Mouse (Mus musculus): ENCODE measurements around the gene Psen2.
A peak's percentile ranks its signal among the peaks of the same experiment; 100 is the strongest.

The Psen2 gene

DNA sequence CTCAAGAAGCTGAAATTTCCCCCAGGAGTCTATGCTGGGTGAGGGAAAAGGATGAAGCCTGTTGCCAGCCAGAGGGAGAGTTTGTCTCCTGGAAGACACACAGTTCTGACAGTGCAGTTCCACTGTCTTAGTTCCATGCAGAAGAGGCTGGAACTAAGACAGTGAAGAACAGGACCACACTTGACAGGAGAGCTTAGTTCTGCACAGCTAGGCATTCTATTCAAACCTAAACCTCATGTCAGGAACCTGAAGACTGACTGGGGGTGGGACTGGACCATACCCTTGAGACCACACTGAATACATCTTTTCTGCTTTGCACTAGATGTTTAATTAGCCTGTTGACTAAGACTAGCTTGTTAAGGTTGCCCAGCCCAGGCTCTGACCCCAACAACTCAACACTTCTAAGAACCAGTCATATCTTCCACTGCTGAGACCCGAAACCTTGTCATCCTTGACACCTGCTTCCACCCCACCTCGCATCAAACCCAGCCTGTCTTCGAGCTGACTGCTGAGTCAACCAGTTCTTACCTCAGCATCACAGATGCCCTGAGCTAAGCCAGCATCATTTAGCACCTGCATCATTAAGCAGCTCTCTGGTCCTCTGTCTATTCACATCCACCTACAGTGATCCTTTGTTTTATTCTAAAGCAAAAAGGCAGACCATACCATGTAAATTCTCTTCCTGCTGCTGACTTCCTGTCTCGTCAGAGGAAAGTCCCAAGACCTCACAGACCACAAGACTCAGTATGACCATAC is 64.1 kb downstream of the Psen2 start, which contains the start of gene Coq8a:
Gene Coq8a (minus strand): TSS at position 644 of the 756 bp plus-strand sequence.
- DNase-seq (ENCODE audit: low read depth, low spot score), result peak; percentile 75

DNA sequence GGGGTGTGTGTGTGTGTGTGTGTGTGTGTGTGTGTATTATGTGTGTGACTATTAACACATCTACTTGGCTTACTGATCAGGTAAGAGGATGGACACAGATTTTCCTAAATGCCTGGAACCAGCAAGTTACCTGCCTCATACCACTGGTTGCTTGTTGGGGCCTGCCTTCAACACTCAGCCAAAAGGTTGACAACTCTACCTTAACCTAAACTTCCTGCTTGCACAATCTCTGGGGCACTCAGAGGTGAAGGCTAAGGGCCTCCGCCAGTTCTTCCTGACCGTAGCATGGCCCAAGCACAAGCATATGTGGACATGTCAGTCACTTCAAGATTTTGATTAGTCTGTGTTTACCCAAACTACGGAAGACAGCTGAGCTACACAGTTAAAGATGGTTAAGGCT is 65.3 kb downstream of the Psen2 start:
- no peak for DNase-seq (ENCODE audit: low read depth, low spot score)

DNA sequence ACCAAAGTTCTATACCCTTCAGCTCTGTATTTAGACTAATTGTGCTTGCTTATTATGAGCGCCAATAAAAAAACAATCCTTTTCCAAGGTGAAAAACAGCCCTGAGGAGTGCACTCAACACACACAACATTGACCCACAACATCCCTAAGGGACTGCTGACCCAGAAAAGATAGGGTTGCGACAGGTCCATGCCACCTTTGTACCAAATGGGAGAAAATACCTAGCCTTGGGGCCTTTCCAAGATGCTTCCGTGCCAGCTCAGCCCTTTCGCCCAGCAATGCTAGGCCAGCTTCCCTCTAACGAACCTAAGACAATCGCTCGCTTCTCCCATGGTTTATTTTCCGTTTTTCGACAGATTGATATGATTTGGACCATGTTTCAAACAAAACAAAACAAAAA is 66.7 kb downstream of the Psen2 start:
- DNase-seq (ENCODE audit: low read depth, low spot score), result no peak

GRCm38 (mm10) chr1:180195703-180196381 is 67.4 kb downstream of the Psen2 start:
- peak; percentile 99 for DNase-seq (ENCODE audit: low read depth, low spot score)

DNA sequence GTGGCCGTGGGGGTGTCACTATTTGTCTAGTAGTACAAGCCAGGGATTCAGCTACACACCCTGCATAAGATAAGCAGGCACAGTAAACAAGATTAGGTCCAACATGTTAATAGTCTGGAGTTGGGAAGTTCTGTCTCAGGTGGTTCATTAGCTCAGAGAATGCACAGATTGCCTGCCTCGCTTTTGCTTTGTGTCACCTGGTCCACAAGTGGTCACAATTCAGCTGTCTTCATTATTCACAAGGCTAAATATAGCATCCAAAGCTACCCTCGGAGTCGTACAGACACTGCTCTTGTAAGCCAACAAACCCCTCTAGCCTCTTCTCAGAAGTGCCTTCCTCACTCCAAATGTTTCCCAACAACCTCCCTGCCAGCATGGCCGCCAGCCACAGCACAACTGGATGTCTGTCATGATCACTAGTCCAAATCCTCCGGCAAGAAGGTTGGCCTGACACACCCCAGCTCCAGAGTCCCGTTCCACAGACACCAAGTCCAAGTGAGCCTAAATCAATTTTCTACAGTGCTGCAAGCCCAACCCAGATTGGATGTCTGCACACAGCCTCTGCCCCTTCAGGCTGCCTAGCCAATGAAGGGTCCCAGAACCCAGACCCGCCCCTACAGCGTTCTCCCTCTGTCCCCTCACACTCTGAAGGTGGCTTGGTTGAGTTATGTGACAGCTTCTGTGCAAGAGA is 68.3 kb downstream of the Psen2 start:
- peak; percentile 45 for DNase-seq (ENCODE audit: low read depth, low spot score)

- DNase-seq (ENCODE audit: low read depth, low spot score), result no peak
Measured at GRCm38 (mm10) chr1:180194048-180194447, 69.2 kb downstream of the Psen2 start.

GRCm38 (mm10) chr1:180193391-180193935 is 69.8 kb downstream of the Psen2 start:
- DNase-seq (ENCODE audit: low read depth, low spot score), result no peak

- no peak for DNase-seq (ENCODE audit: low read depth, low spot score)
Measured at GRCm38 (mm10) chr1:180192866-180193265, 70.4 kb downstream of the Psen2 start.

GRCm38 (mm10) chr1:180191651-180192220 is 71.5 kb downstream of the Psen2 start:
- no peak for DNase-seq (ENCODE audit: low read depth, low spot score)

DNA sequence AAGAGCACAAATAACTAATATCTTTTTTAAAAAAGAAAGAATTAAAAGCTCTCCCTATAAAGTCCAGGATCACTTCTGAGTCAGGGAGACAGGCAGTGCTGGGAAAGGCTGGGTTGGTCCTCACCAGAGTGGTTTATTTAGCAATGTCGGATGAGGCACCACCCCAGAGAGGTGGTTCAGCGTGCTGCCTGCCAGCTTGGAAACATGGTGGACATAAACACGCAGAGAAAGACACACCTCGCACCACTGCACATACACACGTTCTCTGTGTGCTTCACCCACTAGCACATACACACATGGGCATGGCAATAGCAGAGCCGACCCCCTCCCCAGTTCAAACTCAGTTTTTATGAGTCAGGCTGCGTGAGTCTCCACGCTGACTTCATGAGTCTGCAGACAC is 72.1 kb downstream of the Psen2 start:
- DNase-seq (ENCODE audit: low read depth, low spot score), result no peak

DNA sequence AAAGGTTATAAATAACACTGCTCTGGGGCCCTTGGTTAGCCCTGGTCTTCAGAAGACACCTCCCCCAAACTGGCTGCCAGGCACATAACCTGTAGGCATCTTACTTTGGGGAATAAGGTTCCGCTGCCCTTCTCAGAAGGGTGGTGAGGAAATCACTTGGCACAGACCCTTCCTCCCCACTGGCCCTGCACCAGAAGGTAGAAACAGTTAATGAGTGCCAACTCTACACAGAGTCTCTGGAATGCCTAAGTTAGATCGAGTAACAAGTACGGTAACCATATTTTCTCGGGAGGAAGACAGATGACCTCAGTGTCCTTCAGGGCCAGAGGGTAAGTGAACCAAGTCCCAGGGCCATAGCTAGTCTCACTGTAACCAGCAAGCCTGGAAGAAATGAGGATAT is 74.3 kb downstream of the Psen2 start:
- no peak for DNase-seq (ENCODE audit: low read depth, low spot score)

DNA sequence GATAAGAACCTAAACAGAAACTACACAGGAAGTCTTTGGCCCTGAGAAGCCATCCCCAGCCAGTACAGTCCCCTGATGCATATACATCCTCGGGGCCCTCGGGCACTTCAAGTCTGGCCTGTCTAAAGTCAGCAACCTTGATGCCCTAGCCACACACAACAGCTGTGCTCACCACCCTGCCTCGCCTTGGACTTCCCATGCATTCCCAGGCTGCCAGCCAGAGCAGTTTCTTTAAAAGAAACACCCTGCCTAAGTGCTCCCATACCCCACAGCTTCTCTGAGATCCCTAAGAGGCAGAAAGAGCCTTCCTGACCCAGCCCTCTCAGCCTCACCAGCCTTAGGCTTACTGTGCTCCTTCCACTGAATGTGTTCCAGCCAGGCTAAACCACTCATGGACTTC is 76.9 kb downstream of the Psen2 start:
- DNase-seq (ENCODE audit: low read depth, low spot score), result no peak

- no peak for DNase-seq (ENCODE audit: low read depth, low spot score)
Measured at GRCm38 (mm10) chr1:180185877-180186276, 77.4 kb downstream of the Psen2 start.

GRCm38 (mm10) chr1:180184768-180185167 is 78.5 kb downstream of the Psen2 start:
- no peak for DNase-seq (ENCODE audit: low read depth, low spot score)

GRCm38 (mm10) chr1:180183525-180184159 is 79.6 kb downstream of the Psen2 start:
- DNase-seq (ENCODE audit: low read depth, low spot score), result no peak

- DNase-seq (ENCODE audit: low read depth, low spot score), result no peak
Measured at GRCm38 (mm10) chr1:180182731-180183130, 80.5 kb downstream of the Psen2 start.

GRCm38 (mm10) chr1:180181966-180182319 is 81.3 kb downstream of the Psen2 start:
- DNase-seq (ENCODE audit: low read depth, low spot score), result no peak

GRCm38 (mm10) chr1:180181304-180181965 is 81.8 kb downstream of the Psen2 start:
- DNase-seq (ENCODE audit: low read depth, low spot score), result no peak

- DNase-seq (ENCODE audit: low read depth, low spot score), result no peak
Measured at GRCm38 (mm10) chr1:180179840-180180239, 83.4 kb downstream of the Psen2 start.

GRCm38 (mm10) chr1:180179100-180179499 is 84.1 kb downstream of the Psen2 start:
- no peak for DNase-seq (ENCODE audit: low read depth, low spot score)

DNA sequence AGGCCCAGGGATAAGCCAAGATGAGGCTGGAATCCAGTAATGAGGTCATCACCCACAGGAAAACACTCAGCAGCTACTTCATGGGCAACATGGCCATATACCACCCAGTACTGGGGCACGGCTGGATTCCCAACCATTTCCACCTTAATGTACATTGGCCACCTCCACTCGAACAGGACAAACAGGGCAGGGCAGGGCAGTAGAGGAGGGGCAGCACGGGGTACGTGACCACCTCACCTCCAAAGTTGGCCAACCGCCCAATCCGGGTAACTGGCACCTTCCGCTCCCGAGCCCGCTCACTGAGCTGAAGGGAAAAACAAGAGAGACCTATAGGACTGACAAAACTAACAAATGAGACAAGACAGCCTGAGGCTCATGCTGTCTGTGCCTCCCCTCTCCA is 84.9 kb downstream of the Psen2 start:
- no peak for DNase-seq (ENCODE audit: low read depth, low spot score)

Measured in CD4-positive, CD25-positive, alpha-beta regulatory T cell, adult 2 months (primary cell).